Mouse (Mus musculus) thymus, postnatal 10 days (tissue): ENCODE data around the gene Brms1.

Experiments used
- DNase-seq, 2 experiments: peaks; one replicate each; pipeline ENCODE4 v3.0.0; 2021; ENCODE audit warnings: low spot score in 2 of 2

The Brms1 gene

GRCm38 (mm10) chr19:5038709-5039156, 2.4 kb upstream of the Brms1 start, which contains the start of the genes B4gat1 and AC124502.3:
TSS of gene B4gat1 (plus strand) at chr19:5038826.
TSS of gene AC124502.3 (plus strand) at chr19:5038891.
- DNase-seq = peak; percentile 79 to 82

GRCm38 (mm10) chr19:5039301-5040114, 1.6 kb upstream of the Brms1 start:
- peak in 1 of 2 experiments; percentile 8 for DNase-seq

GRCm38 (mm10) chr19:5041588-5041987, 434 bp downstream of the Brms1 start:
- DNase-seq = no peak

GRCm38 (mm10) chr19:5045531-5045930, 4.4 kb downstream of the Brms1 start:
- no peak for DNase-seq

- no peak for DNase-seq
Observed at GRCm38 (mm10) chr19:5048138-5049056, 7.2 kb downstream of the Brms1 start.

DNA sequence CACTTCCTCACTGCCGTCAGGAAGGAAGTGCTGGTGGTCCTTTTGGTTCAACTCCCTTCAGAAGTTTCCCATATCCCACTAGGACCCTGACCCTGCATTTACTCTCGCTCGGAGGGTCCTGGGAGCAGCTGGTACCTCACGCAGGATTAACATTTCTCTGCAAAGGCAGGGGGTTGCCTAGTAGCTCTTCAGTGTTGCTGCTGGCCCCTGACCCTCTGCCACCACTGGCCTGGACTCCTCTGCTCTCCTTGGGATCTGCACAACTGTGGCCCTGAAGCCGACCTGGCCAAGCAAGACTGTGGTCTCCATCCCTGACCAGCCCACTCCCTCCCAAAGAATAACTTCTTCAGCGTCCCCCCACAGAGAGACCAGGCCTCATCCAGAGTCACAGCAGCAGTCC, 8.2 kb downstream of the Brms1 start:
- no peak for DNase-seq

DNA sequence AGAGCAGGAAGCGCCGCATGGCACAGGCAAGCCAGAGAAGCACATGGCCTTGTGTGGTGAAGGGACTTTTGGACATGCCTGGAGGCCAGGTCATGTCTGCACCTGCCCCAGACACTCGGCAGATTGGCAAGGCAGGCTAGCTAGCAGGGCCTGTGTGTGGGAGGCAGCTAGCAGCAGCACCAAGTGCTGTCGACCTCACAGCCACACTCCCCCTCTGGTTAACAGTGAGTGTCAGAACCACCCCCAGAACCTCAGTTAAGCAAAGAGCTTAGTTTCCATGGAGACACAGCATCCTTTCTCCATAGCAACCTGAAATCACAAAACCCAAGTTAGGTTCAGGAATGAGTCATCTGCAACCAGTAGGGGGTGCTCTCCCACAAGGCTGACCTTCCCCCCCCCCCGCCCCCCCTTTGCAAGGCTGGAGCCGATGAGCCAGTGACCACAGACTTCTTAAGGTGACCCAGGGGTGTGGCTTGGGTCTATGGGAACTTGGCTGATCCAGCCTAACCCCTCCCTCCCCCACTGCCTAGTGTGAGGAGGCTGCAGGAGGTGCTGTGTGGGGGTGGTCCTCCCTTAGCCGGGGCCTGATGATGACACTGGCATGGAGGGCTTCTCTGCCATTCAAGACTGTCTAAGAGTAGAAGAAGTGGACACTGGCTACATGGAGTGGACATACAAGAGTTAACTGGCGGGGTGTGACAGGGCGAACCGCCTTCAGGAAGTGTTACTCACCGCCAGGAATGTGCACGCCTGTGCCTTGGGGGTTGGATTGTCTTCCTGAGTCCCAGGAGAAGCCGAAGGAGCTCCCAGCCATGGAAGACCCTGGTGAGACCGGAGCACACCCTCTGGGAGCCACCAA, 9.1 kb downstream of the Brms1 start, which contains the start of gene Rin1:
TSS of gene Rin1 (plus strand) at position 435 of the 859 bp plus-strand sequence.
- DNase-seq = no peak

GRCm38 (mm10) chr19:5051031-5051430, 9.9 kb downstream of the Brms1 start:
- no peak for DNase-seq

DNA sequence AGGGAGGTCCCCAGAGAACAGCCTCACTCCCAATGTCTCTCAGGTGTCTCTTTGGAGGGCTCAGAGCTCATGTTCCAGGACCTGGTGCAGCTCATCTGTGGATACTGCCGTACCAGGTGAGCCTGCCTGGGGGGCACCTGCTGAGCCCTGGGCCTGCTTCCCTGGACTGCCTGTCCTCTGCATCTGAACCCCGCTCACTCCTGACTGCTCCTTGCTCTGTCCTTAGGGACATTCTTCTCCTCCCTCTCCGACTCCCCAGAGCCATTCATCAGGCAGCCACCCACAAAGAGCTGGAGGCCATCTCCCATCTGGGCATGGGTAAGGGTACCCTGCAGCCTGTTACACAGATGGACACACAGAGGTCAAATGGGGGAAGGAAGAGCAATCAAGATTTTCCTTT, 10.4 kb downstream of the Brms1 start:
- no peak for DNase-seq

DNA sequence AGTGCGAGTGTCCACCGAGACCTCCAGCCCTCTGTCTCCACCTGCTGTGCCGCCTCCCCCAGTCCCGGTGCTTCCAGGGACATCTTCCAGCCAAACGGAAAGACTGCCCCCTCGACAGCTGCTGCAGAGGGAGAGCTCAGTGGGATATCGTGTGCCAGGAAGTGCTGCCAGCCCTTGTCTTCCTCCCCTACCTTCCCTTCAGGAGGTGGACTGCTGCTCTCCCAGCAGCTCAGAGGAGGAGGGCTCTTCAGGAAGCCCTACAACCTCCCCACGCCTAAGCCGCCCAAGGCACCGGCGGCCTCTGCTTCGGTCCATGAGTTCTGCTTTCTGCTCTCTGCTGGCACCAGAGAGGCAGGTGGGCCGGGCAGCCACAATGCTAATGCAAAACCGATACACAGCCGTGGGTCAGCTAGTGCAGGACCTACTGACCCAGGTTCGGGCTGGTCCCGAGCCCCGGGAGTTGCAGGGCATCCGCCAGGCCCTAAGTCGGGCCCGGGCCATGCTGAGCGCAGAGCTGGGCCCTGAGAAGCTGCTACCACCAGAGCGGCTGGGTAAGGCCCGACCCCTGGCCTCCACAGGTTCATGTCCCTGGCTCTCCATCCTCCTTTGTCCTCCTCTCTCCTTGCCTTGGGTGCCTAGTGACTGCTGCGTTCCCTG, 11.1 kb downstream of the Brms1 start:
- no peak for DNase-seq

DNA sequence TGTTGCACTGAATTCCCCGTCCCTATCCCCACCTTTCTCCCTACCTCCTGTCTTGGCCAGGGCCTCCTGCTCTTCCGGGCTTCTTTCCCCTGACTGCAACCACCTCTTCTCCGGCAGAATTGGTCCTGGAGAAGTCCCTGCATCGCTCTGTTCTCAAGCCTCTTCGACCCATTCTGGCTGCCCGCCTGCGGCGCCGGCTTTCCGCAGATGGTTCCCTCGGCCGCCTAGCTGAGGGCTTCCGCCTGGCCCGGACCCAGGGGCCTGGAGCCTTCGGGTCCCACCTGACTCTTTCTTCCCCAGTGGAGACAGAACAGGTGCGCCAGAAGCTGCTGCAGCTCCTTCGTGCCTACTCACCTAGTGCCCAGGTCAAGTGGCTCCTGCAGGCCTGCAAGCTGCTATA, 11.7 kb downstream of the Brms1 start:
- no peak for DNase-seq

GRCm38 (mm10) chr19:5053909-5054308, 12.8 kb downstream of the Brms1 start:
- peak in 1 of 2 experiments; percentile 55 for DNase-seq

- peak in 1 of 2 experiments; percentile 49 for DNase-seq
Observed at GRCm38 (mm10) chr19:5056251-5056650, 15.1 kb downstream of the Brms1 start.

- no peak for DNase-seq
Observed at GRCm38 (mm10) chr19:5057876-5058775, 17.0 kb downstream of the Brms1 start.

- DNase-seq = no peak
Observed at GRCm38 (mm10) chr19:5058801-5059771, 17.9 kb downstream of the Brms1 start.

DNA sequence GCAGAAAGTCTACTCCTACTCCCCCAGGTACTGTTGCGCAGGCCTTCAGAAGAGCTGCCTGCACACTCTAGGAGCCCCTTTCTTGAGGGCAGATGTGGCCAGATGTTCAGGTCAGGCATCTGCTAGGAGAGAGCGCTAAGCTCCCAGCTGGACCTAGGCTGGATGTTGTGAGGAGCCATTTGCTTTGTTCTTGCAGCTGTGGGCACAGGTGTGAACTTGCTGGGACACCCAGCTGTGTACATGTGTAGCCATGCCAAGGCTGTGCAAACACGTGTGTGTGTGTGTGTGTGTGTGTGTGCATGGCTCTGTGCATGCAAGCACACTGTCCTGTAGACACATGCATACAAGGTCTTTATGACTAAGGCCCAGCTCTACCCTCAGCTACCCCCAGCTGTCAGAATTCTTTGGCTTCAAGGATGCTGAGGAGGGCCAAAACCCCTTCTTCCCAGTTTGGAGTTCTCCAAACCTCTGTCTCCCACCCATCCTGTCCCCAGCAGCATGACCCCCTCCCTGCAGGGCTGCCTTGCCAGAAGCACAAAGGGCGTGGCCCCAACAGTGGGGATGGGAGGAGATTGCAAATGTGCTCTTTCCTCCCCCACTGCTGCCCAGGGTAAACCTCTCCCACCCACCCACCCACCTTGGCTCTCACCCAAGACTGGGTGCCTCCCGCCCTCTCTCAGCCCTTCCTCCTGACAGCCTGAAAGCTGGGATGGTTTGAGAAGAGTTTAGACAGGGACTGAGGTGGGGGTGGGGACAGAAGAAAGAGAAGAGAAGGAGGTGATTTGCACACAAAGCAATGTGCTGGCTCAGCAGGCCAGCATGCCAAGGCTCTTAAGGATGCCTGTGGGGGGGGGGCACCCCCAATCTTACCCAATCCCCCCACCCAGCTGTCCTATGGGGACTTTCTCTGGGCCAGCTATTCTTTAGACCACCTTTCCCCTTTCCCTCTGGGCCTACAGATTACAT, 19.5 kb downstream of the Brms1 start:
- no peak for DNase-seq

DNA sequence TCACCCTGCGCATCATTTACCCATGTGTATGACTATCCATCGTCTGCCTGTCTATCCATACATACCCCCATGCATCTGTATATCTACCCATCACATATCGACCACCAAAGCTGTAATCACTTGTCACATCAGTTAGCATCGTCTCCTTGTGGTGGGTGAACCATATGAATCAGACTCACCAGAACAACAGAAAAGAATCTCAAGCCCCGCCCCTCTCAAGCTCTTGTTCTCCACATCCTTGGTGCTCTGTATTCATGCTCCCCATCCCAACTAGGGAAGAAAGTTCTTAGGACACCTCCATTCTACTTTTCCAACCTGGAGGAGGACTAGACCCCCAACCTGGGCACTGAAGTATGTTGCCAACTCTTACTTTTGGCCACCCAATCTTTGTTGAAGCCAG, 20.9 kb downstream of the Brms1 start:
- no peak for DNase-seq
